Mouse (Mus musculus) gastrocnemius, postnatal 36 days (tissue): Measurements from ENCODE around the gene Ptcd2. TPM values are rescaled to one million over a fixed set of nuclear protein-coding genes. Genes with fewer than 3 reads are reported as not detected.

Experiments
- DNase-seq, 2 experiments: peaks; one replicate each; pipeline ENCODE4 v3.0.0; 2022
- intact Hi-C: fragments of 180-260 bp; cut with DNase I; formaldehyde crosslinking; loops from one replicate; pipeline ENCODE4 v1.15.1; 2025
- total RNA-seq, 2 experiments: library from RNA; stranded (reverse); gene quantifications; 2 replicates each; pipeline ENCODE4 v1.2.3; 2021

Ptcd2 gene
- total RNA-seq, 2 experiments from 2014 or later: 22.3 to 28.2 TPM

GRCm38 (mm10) chr13:99314098-99314497, 30.4 kb downstream of the Ptcd2 start:
- DNase-seq: no peak
- intact Hi-C loops: no loop called here

GRCm38 (mm10) chr13:99308393-99308792, 36.1 kb downstream of the Ptcd2 start:
- intact Hi-C loops: no loop called here
- DNase-seq: no peak

- intact Hi-C loops: no loop called here
- DNase-seq: no peak
Observed at GRCm38 (mm10) chr13:99307930-99308359, 36.6 kb downstream of the Ptcd2 start.

GRCm38 (mm10) chr13:99306164-99306563, 38.3 kb downstream of the Ptcd2 start:
- intact Hi-C loops: no loop called here
- no peak for DNase-seq

- DNase-seq: no peak
- intact Hi-C loops: no loop called here
Observed at GRCm38 (mm10) chr13:99305186-99305585, 39.3 kb downstream of the Ptcd2 start.

GRCm38 (mm10) chr13:99304365-99304764, 40.1 kb downstream of the Ptcd2 start:
- intact Hi-C loops: no loop called here
- DNase-seq: peak in 1 of 2 experiments; percentile 19

- intact Hi-C loops: no loop called here
Observed at GRCm38 (mm10) chr13:99303846-99304245, 40.7 kb downstream of the Ptcd2 start.

GRCm38 (mm10) chr13:99299921-99300320, 44.6 kb downstream of the Ptcd2 start:
- intact Hi-C loops: no loop called here
- no peak for DNase-seq

More at GRCm38 (mm10) chr13:99303846-99304245, 40.7 kb downstream of the Ptcd2 start:
- no peak for DNase-seq

- intact Hi-C loops: loop anchor here (5.0 kb wide), 1 partner anchor 52 kb away; no protein-coding TSS in a partner anchor
- no peak for DNase-seq
Observed at GRCm38 (mm10) chr13:99294176-99294575, 50.3 kb downstream of the Ptcd2 start.

GRCm38 (mm10) chr13:99290766-99291165, 53.7 kb downstream of the Ptcd2 start:
- intact Hi-C loops: loop anchor here (5.0 kb wide), 1 partner anchor 48 kb away; no protein-coding TSS in a partner anchor
- no peak for DNase-seq

GRCm38 (mm10) chr13:99287786-99288185, 56.7 kb downstream of the Ptcd2 start:
- intact Hi-C loops: no loop called here
- DNase-seq: no peak

- intact Hi-C loops: no loop called here
- no peak for DNase-seq
Observed at GRCm38 (mm10) chr13:99287207-99287606, 57.3 kb downstream of the Ptcd2 start.

- intact Hi-C loops: no loop called here
- no peak for DNase-seq
Observed at GRCm38 (mm10) chr13:99285241-99285640, 59.3 kb downstream of the Ptcd2 start.

- peak in 1 of 2 experiments; percentile 36 for DNase-seq
- intact Hi-C loops: no loop called here
Observed at GRCm38 (mm10) chr13:99284400-99285160, 59.9 kb downstream of the Ptcd2 start.

- intact Hi-C loops: no loop called here
- no peak for DNase-seq
Observed at GRCm38 (mm10) chr13:99283916-99284315, 60.6 kb downstream of the Ptcd2 start.

- intact Hi-C loops: no loop called here
- no peak for DNase-seq
Observed at GRCm38 (mm10) chr13:99282961-99283360, 61.5 kb downstream of the Ptcd2 start.

- DNase-seq: no peak
- intact Hi-C loops: no loop called here
Observed at GRCm38 (mm10) chr13:99279351-99279750, 65.2 kb downstream of the Ptcd2 start.

- intact Hi-C loops: no loop called here
- no peak for DNase-seq
Observed at GRCm38 (mm10) chr13:99278511-99278910, 66.0 kb downstream of the Ptcd2 start.

GRCm38 (mm10) chr13:99277521-99277920, 67.0 kb downstream of the Ptcd2 start:
- DNase-seq: no peak
- intact Hi-C loops: no loop called here

GRCm38 (mm10) chr13:99272046-99272445, 72.5 kb downstream of the Ptcd2 start:
- intact Hi-C loops: no loop called here
- DNase-seq: no peak
